Mouse (Mus musculus) midbrain, postnatal 0 days (tissue): ENCODE measurements around the gene Gm49333. TPM values are rescaled to one million over a fixed set of nuclear protein-coding genes. Genes with fewer than 3 reads are reported as not detected.
A peak's percentile ranks its signal among the peaks of the same experiment; 100 is the strongest.

Source experiments
- ATAC-seq: fragments of 200-750 bp; cut with Nextera tagmentation; 2 replicates; pipeline ENCODE4 v1.8.0; 2017; ENCODE audit warnings: moderate number of reproducible peaks, mild to moderate bottlenecking, moderate TSS enrichment, moderate library complexity; ENCODE audit not compliant: low FRiP score
- DNase-seq: peaks from one replicate; pipeline ENCODE4 v3.0.0-alpha.2; 2015; ENCODE audit warnings: low spot score
- H3K27ac ChIP-seq: fragments of 300-500 bp; sonication (generic); 2 replicates; pipeline ENCODE4 v1.5.1; 2014; ENCODE audit warnings: low read depth, mild to moderate bottlenecking, low read length, mixed read lengths
- H3K27me3 ChIP-seq: fragments of 300-500 bp; sonication (generic); 2 replicates; pipeline ENCODE4 v1.6.1; 2014; ENCODE audit warnings: low read length, control low read depth, mixed read lengths; ENCODE audit not compliant: insufficient read depth
- H3K36me3 ChIP-seq: fragments of 300-500 bp; sonication (generic); 2 replicates; pipeline ENCODE4 v1.6.1; 2014; ENCODE audit warnings: low read length, control low read depth, mixed read lengths; ENCODE audit not compliant: insufficient read depth
- H3K4me1 ChIP-seq: fragments of 300-500 bp; sonication (generic); 2 replicates; pipeline ENCODE4 v1.6.1; 2014; ENCODE audit warnings: mild to moderate bottlenecking, control low read depth, antibody characterized with exemption, low read length, mixed read lengths; ENCODE audit not compliant: insufficient read depth
- H3K4me2 ChIP-seq: fragments of 300-500 bp; sonication (generic); 2 replicates; pipeline ENCODE4 v1.6.1; 2014; ENCODE audit warnings: low read depth, mild to moderate bottlenecking, low read length, mixed read lengths; ENCODE audit not compliant: poor library complexity, severe bottlenecking
- H3K4me3 ChIP-seq: fragments of 300-500 bp; sonication (generic); 2 replicates; pipeline ENCODE4 v1.5.1; 2014; ENCODE audit warnings: low read depth, mild to moderate bottlenecking, low read length, moderate library complexity
- H3K9ac ChIP-seq: fragments of 300-500 bp; sonication (generic); replicated peaks from 2 replicates; pipeline ENCODE4 v1.6.1; 2014; ENCODE audit warnings: mild to moderate bottlenecking, low read length, moderate library complexity, mixed read lengths; ENCODE audit not compliant: poor library complexity, severe bottlenecking
- H3K9me3 ChIP-seq: fragments of 300-500 bp; sonication (generic); 2 replicates; pipeline ENCODE4 v1.6.1; 2016; ENCODE audit warnings: low read length, control low read depth
- CTCF ChIP-seq: IDR thresholded peaks from 2 replicates; pipeline ENCODE4 v1.5.1; 2016; ENCODE audit warnings: antibody characterized with exemption, mild to moderate bottlenecking
- WGBS: fragments of 180-500 bp; shearing (Covaris S2); extraction: QIAGEN DNeasy Blood & Tissue Kit; methylation state at CpG from one replicate; pipeline ENCODE4 v1.1.7; 2014; 5-methylcytosine and 5-hydroxymethylcytosine counted together
- polyA plus RNA-seq: library from polyadenylated mRNA; unstranded; fragments of >200 nt; fragmentation: Nextera tagmentation; extraction: Ambion mirVana; gene quantifications from 2 replicates; pipeline ENCODE4 v1.2.1, GENCODE M21; 2015
- total RNA-seq: library from RNA; depleted of rRNA; stranded (reverse); fragments of >200 nt; gene quantifications from 2 replicates; pipeline ENCODE4 v1.2.3, GENCODE M21; 2014

The Gm49333 gene
- total and polyA plus RNA-seq, 2 experiments from 2014 or later, result not detected

- peak; percentile 80 for ATAC-seq
- WGBS, result under 1% methylated on average over 28 of the region's 28 CpGs
- peaks cover 2% of the 10 kb centered on the region; the same call in 1 of the 2 replicates for H3K4me1 ChIP-seq
Observed at GRCm38 (mm10) chr16:20610501-20611356, 681 bp upstream of the Gm49333 start.

GRCm38 (mm10) chr16:20619541-20620398 lies 8.4 kb downstream of the Gm49333 start:
- ATAC-seq (peak; percentile 14), DNase-seq (peak; percentile 40)
- H3K4me1 ChIP-seq, result peaks cover 6% of the 10 kb centered on the region; the same call in 1 of the 2 replicates
- TF ChIP-seq CTCF, result no peak
- H3K9me3 ChIP-seq, result no peaks in the 10 kb centered on the region
- peak overlapping the region; percentile 90 for H3K4me2 ChIP-seq
- 0 out of 2 replicates have a peak, but pooled peaks cover 8% of the 10 kb centered on the region for H3K36me3 ChIP-seq
- no peaks in the 10 kb centered on the region for H3K27me3 ChIP-seq
- 1% methylated on average over 67 of the region's 83 CpGs for WGBS
- peak overlapping the region; percentile 97 for H3K27ac ChIP-seq
- peak overlapping the region; percentile 80 for H3K9ac ChIP-seq
- peak overlapping the region; percentile 69 for H3K4me3 ChIP-seq

More at GRCm38 (mm10) chr16:20610501-20611356, 681 bp upstream of the Gm49333 start:
- Histone ChIP-seq H3K27me3 (no peaks in the 10 kb centered on the region), H3K9me3 (no peaks in the 10 kb centered on the region), H3K27ac (peak overlapping the region; percentile 83), H3K36me3 (peaks cover 25% of the 10 kb centered on the region), H3K4me3 (peak overlapping the region; percentile 57), H3K9ac (peak overlapping the region; percentile 82), H3K4me2 (peak overlapping the region; percentile 88)
- peak; percentile 88 for DNase-seq
- no peak for TF ChIP-seq CTCF

GRCm38 (mm10) chr16:20620399-20620735 lies 9.0 kb downstream of the Gm49333 start:
- Histone ChIP-seq H3K9me3 (no peaks in the 10 kb centered on the region), H3K4me3 (peak overlapping the region; percentile 69), H3K4me2 (peak overlapping the region; percentile 90), H3K36me3 (0 out of 2 replicates have a peak, but pooled peaks cover 8% of the 10 kb centered on the region), H3K4me1 (peaks cover 6% of the 10 kb centered on the region; the same call in 1 of the 2 replicates), H3K9ac (peak overlapping the region; percentile 80), H3K27me3 (no peaks in the 10 kb centered on the region), H3K27ac (peak overlapping the region; percentile 97)
- TF ChIP-seq CTCF, result no peak
- WGBS, result 1% methylated on average over 9 of the region's 9 CpGs
- DNase-seq, result peak; percentile 32
- no peak for ATAC-seq

GRCm38 (mm10) chr16:20620751-20621190 lies 9.4 kb downstream of the Gm49333 start:
- ATAC-seq, result peak; percentile 11
- no peak for TF ChIP-seq CTCF
- 2% methylated on average over 32 of the region's 32 CpGs for WGBS
- peak; percentile 12 for DNase-seq
- H3K36me3 ChIP-seq, result 0 out of 2 replicates have a peak, but pooled peaks cover 8% of the 10 kb centered on the region
- H3K4me1 ChIP-seq, result peaks cover 6% of the 10 kb centered on the region; the same call in 1 of the 2 replicates
- H3K9ac ChIP-seq, result peak overlapping the region; percentile 80
- no peaks in the 10 kb centered on the region for H3K27me3 ChIP-seq
- peak overlapping the region; percentile 97 for H3K27ac ChIP-seq
- peak overlapping the region; percentile 90 for H3K4me2 ChIP-seq
- no peaks in the 10 kb centered on the region for H3K9me3 ChIP-seq
- peak overlapping the region; percentile 69 for H3K4me3 ChIP-seq

- WGBS, result under 1% methylated on average over 51 of the region's 92 CpGs
- Histone ChIP-seq H3K36me3 (0 out of 2 replicates have a peak, but pooled peaks cover 8% of the 10 kb centered on the region), H3K27ac (peak within 1 kb of the TSS; percentile 97), H3K27me3 (no peaks in the 10 kb centered on the region), H3K9ac (peak within 1 kb of the TSS; percentile 80), H3K4me3 (peak within 1 kb of the TSS; percentile 69), H3K4me2 (peak within 1 kb of the TSS; percentile 90), H3K4me1 (peaks cover 6% of the 10 kb centered on the region; the same call in 1 of the 2 replicates), H3K9me3 (no peaks in the 10 kb centered on the region)
- ATAC-seq (peak; percentile 47), DNase-seq (peak; percentile 66)
- TF ChIP-seq CTCF, result no peak
Observed at GRCm38 (mm10) chr16:20621191-20621990, 10.0 kb downstream of the Gm49333 start, which contains the start of gene Camk2n2. Camk2n2 (minus strand) TSS chr16:20621287.
